Mouse (Mus musculus): ENCODE data around the gene Gstcd.

- TF ChIP-seq CTCF (IDR thresholded peaks at IDR 0.05; ENCODE audit: low read depth, low read length) (no peak), POLR2A (IDR thresholded peaks at IDR 0.05; ENCODE audit: extremely low read depth, insufficient read depth, low read length) (no peak)
These were observed 40.8 kb upstream of the Gstcd start for GRCm38 (mm10) chr3:133132611-133133010.

Measured in liver, adult 2 months (tissue).